Mouse (Mus musculus): ENCODE results near the gene Olfr862. TPM values are rescaled to one million over a fixed set of nuclear protein-coding genes. Genes with fewer than 3 reads are reported as not detected.

Olfr862 gene
- polyA plus RNA-seq (2012; rRNA removed): not detected in 2 replicates

GRCm38 (mm10) chr9:19887904-19888303, at the start of gene Olfr862:
Gene Olfr862 (minus strand): TSS chr9:19888004.

GRCm38 (mm10) chr9:19916565-19916964, 28.8 kb upstream of the Olfr862 start, which contains the start of gene Olfr77:
Gene Olfr77 (plus strand): TSS chr9:19916865.

GRCm38 (mm10) chr9:19849647-19850046, 38.2 kb downstream of the Olfr862 start, which contains the start of gene Olfr860:
Gene Olfr860 (minus strand): TSS chr9:19849747.

Other genes with a start within 250 kb of the Olfr862 start
- gene Olfr857, start 178.6 kb downstream of the Olfr862 start, polyA plus RNA-seq (2012; rRNA removed): not detected in 2 replicates
- gene Olfr58, start 107.7 kb downstream of the Olfr862 start, polyA plus RNA-seq (2012; rRNA removed): not detected in 2 replicates
- gene Olfr859, start 83.1 kb downstream of the Olfr862 start, polyA plus RNA-seq (2012; rRNA removed): not detected in 2 replicates
- gene Olfr860, start 38.3 kb downstream of the Olfr862 start, polyA plus RNA-seq (2012; rRNA removed): not detected in 2 replicates
- not detected in 2 replicates for gene Olfr77, start 28.9 kb upstream of the Olfr862 start, polyA plus RNA-seq (2012; rRNA removed)
- gene Olfr866, start 140.0 kb upstream of the Olfr862 start, polyA plus RNA-seq (2012; rRNA removed): not detected in 2 replicates
- gene Olfr867, start 169.6 kb upstream of the Olfr862 start, polyA plus RNA-seq (2012; rRNA removed): not detected in 2 replicates
- not detected in 2 replicates for gene Olfr868, start 210.6 kb upstream of the Olfr862 start, polyA plus RNA-seq (2012; rRNA removed)
- gene Olfr869, start 241.0 kb upstream of the Olfr862 start, polyA plus RNA-seq (2012; rRNA removed): not detected in 2 replicates